Mouse (Mus musculus): ENCODE measurements at regions not wholly inside any gene's neighbourhood (a gene's known extent, or its start where the extent isn't known, plus 50 kb on each side); places are given as distances from the start of the nearest gene placed in this dataset.

DNA sequence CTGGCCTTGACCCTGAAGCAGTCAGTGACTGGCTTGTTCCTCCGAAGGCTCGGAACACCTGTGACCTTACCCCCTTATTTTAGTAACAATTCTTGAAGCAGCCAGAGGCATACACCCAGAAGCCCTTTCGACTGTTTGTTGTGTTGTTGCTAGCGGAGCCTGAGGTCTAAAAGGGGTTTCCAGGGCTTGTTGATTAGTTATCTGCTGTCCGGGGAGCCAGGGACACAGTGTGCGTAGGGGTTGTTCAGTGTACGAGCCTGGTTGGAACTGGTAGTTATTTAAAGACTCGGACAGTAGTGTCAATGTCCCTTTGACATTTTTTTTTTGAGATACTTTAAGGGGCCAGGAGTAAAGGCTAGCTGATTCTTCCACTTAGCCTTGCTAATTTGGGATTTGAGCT lies 71.1 kb downstream of the Tmem100 start:
- Histone ChIP-seq H3K4me3 (ENCODE audit: low read depth, low read length) (no peak overlapping the region), H3K4me1 (ENCODE audit: insufficient read depth, low read depth, low read length) (peaks cover 34% of the 10 kb centered on the region), H3K9me3 (replicated peaks) (peaks cover 4% of the 10 kb centered on the region), H3K36me3 (replicated peaks) (no peaks in the 10 kb centered on the region), H3K27me3 (ENCODE audit: insufficient read depth, low read length) (no peaks in the 10 kb centered on the region)
- DNase-seq (ENCODE audit: low spot score) = no peak
- ATAC-seq (ENCODE audit: extremely low read depth, insufficient number of reproducible peaks, low FRiP score, poor library complexity, severe bottlenecking) = no peak
- TF ChIP-seq GATA1 (IDR thresholded peaks at IDR 0.05; ENCODE audit: borderline replicate concordance, low read length) (no peak), TAL1 (conservative IDR thresholded peaks at IDR 0.05; ENCODE audit: low read depth, low read length) (no peak), POLR2AphosphoS5 (IDR thresholded peaks at IDR 0.05; ENCODE audit: insufficient replicate concordance, low read depth, low read length) (no peak)

DNA sequence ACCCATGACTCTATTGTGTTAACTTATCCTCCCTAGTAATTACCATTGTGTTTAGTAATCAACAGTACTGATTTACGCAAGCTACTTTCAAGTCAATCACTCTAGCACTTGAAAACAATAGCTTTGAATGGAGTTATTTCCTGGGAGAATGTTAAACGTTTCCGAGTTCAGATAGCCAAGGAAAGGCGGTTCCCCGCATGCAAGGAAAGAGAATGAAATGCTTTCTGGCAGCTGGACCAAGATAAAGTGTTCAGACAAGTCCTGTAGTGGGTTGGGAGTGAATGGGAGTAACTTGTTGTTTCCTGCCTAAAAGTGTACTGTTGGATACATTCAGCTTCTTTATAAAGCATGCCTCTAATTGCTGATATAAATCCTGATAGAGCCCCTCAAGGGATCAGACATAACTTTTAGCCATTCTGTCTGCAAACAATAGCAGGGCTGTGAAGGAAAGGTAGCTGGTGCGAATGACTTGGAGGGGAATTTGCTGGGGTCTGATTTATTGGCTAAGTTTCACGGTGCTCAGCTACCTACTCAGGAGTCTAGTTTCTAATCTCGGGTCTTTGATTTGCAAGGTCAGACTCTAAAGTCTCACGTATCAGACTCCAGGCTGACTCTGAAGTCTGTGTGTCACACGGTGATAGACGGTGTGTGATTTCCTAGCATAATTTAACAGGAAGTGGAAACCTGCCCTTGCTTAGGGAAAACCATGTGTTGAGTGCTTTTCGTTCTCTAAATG lies 76.1 kb downstream of the Tmem100 start:
- H3K36me3 ChIP-seq (replicated peaks) = no peaks in the 10 kb centered on the region
- 0 out of 2 replicates have a peak, but pooled peaks cover 3% of the 10 kb centered on the region for H3K9me3 ChIP-seq (replicated peaks)
- H3K4me3 ChIP-seq (ENCODE audit: low read depth, low read length) = no peak overlapping the region
- TF ChIP-seq CTCF (IDR thresholded peaks at IDR 0.05; ENCODE audit: low read depth, low read length) (no peak), GATA2 (IDR thresholded peaks at IDR 0.05; ENCODE audit: borderline replicate concordance, low read depth, low read length) (no peak), GATA1 (IDR thresholded peaks at IDR 0.05; ENCODE audit: borderline replicate concordance, low read length) (no peak), POLR2AphosphoS5 (IDR thresholded peaks at IDR 0.05; ENCODE audit: insufficient replicate concordance, low read depth, low read length) (no peak), TAL1 (conservative IDR thresholded peaks at IDR 0.05; ENCODE audit: low read depth, low read length) (no peak)
- peaks cover 6% of the 10 kb centered on the region for H3K4me1 ChIP-seq (ENCODE audit: insufficient read depth, low read depth, low read length)
- ATAC-seq (ENCODE audit: extremely low read depth, insufficient number of reproducible peaks, low FRiP score, poor library complexity, severe bottlenecking) (no peak), DNase-seq (ENCODE audit: low spot score) (no peak)
- H3K27me3 ChIP-seq (ENCODE audit: insufficient read depth, low read length) = no peaks in the 10 kb centered on the region

- ATAC-seq (ENCODE audit: extremely low read depth, insufficient number of reproducible peaks, low FRiP score, poor library complexity, severe bottlenecking) (no peak), DNase-seq (ENCODE audit: low spot score) (no peak)
- Histone ChIP-seq H3K27me3 (ENCODE audit: insufficient read depth, low read length) (no peaks in the 10 kb centered on the region), H3K36me3 (replicated peaks) (no peaks in the 10 kb centered on the region), H3K4me1 (ENCODE audit: insufficient read depth, low read depth, low read length) (no peaks in the 10 kb centered on the region; the same call in 1 of the 2 replicates), H3K9me3 (replicated peaks) (0 out of 2 replicates have a peak, but pooled peaks cover 3% of the 10 kb centered on the region), H3K4me3 (ENCODE audit: low read depth, low read length) (no peak overlapping the region)
- no peak for TF ChIP-seq TAL1 (conservative IDR thresholded peaks at IDR 0.05; ENCODE audit: low read depth, low read length)
- no peak for TF ChIP-seq GATA2 (IDR thresholded peaks at IDR 0.05; ENCODE audit: borderline replicate concordance, low read depth, low read length)
- no peak for TF ChIP-seq POLR2AphosphoS5 (IDR thresholded peaks at IDR 0.05; ENCODE audit: insufficient replicate concordance, low read depth, low read length)
- no peak for TF ChIP-seq CTCF (IDR thresholded peaks at IDR 0.05; ENCODE audit: low read depth, low read length)
- TF ChIP-seq GATA1 (IDR thresholded peaks at IDR 0.05; ENCODE audit: borderline replicate concordance, low read length) = no peak
Measured at GRCm38 (mm10) chr11:90109681-90110111, 77.8 kb upstream of the Gm45716 start.

GRCm38 (mm10) chr11:90110170-90110569 lies 77.3 kb upstream of the Gm45716 start:
- no peak overlapping the region for H3K4me3 ChIP-seq (ENCODE audit: low read depth, low read length)
- no peak for ATAC-seq (ENCODE audit: extremely low read depth, insufficient number of reproducible peaks, low FRiP score, poor library complexity, severe bottlenecking)
- no peak for TF ChIP-seq GATA2 (IDR thresholded peaks at IDR 0.05; ENCODE audit: borderline replicate concordance, low read depth, low read length)
- no peaks in the 10 kb centered on the region for H3K36me3 ChIP-seq (replicated peaks)
- H3K9me3 ChIP-seq (replicated peaks) = 0 out of 2 replicates have a peak, but pooled peaks cover 3% of the 10 kb centered on the region
- H3K4me1 ChIP-seq (ENCODE audit: insufficient read depth, low read depth, low read length) = no peaks in the 10 kb centered on the region; the same call in 1 of the 2 replicates
- no peak for DNase-seq (ENCODE audit: low spot score)
- H3K27me3 ChIP-seq (ENCODE audit: insufficient read depth, low read length) = no peaks in the 10 kb centered on the region

DNA sequence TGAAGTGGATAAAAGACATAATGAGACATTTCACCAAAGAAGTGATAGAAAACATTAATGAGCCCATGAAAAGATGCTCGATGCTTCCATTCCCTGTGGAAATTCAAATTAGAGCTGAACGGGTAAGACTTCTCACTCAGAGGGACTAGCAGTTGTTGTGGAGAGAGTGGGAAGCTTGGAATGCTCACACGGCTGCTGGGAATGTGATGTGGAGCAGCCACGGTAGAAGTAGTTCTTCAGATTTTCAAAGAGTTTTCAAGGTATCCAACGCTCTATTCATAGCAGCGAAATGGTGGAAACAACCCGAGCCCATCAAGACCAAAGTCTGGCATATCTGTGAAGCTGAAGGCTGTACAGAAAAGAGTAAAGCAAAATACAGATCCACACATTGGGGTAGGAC lies 75.3 kb upstream of the Gm45716 start:
- H3K27me3 ChIP-seq (ENCODE audit: insufficient read depth, low read length) = no peaks in the 10 kb centered on the region
- DNase-seq (ENCODE audit: low spot score) = no peak
- peaks cover 3% of the 10 kb centered on the region; the same call in 1 of the 2 replicates for H3K4me1 ChIP-seq (ENCODE audit: insufficient read depth, low read depth, low read length)
- 0 out of 2 replicates have a peak, but pooled peaks cover 3% of the 10 kb centered on the region for H3K9me3 ChIP-seq (replicated peaks)
- no peak for TF ChIP-seq CTCF (IDR thresholded peaks at IDR 0.05; ENCODE audit: low read depth, low read length)
- no peak for TF ChIP-seq TAL1 (conservative IDR thresholded peaks at IDR 0.05; ENCODE audit: low read depth, low read length)
- TF ChIP-seq GATA1 (IDR thresholded peaks at IDR 0.05; ENCODE audit: borderline replicate concordance, low read length) = no peak
- TF ChIP-seq GATA2 (IDR thresholded peaks at IDR 0.05; ENCODE audit: borderline replicate concordance, low read depth, low read length) = no peak
- no peak for TF ChIP-seq POLR2AphosphoS5 (IDR thresholded peaks at IDR 0.05; ENCODE audit: insufficient replicate concordance, low read depth, low read length)
- no peak for ATAC-seq (ENCODE audit: extremely low read depth, insufficient number of reproducible peaks, low FRiP score, poor library complexity, severe bottlenecking)
- H3K4me3 ChIP-seq (ENCODE audit: low read depth, low read length) = no peak overlapping the region
- H3K36me3 ChIP-seq (replicated peaks) = no peaks in the 10 kb centered on the region

GRCm38 (mm10) chr11:90116676-90117663 lies 70.5 kb upstream of the Gm45716 start:
- H3K9me3 ChIP-seq (replicated peaks) = 0 out of 2 replicates have a peak, but pooled peaks cover 2% of the 10 kb centered on the region
- H3K36me3 ChIP-seq (replicated peaks) = no peaks in the 10 kb centered on the region
- no peak for ATAC-seq (ENCODE audit: extremely low read depth, insufficient number of reproducible peaks, low FRiP score, poor library complexity, severe bottlenecking)
- H3K4me1 ChIP-seq (ENCODE audit: insufficient read depth, low read depth, low read length) = peaks cover 3% of the 10 kb centered on the region; the same call in 1 of the 2 replicates
- H3K4me3 ChIP-seq (ENCODE audit: low read depth, low read length) = no peak overlapping the region
- 0 out of 2 replicates have a peak, but pooled peaks cover 3% of the 10 kb centered on the region for H3K27me3 ChIP-seq (ENCODE audit: insufficient read depth, low read length)
- no peak for DNase-seq (ENCODE audit: low spot score)
- TF ChIP-seq GATA2 (IDR thresholded peaks at IDR 0.05; ENCODE audit: borderline replicate concordance, low read depth, low read length) = no peak
